Mouse (Mus musculus) natural killer cell, adult 2 months (primary cell): Measurements from ENCODE around the gene Phtf1.

Experiments used
- DNase-seq, 2 experiments: peaks; one replicate each; pipeline ENCODE4 v3.0.0; 2022; ENCODE audit warnings: low spot score in 2 of 2

The Phtf1 gene

GRCm38 (mm10) chr3:104020101-104020500, 52.2 kb downstream of the Phtf1 start:
- no peak for DNase-seq

GRCm38 (mm10) chr3:104026938-104027337, 59.0 kb downstream of the Phtf1 start:
- no peak for DNase-seq

GRCm38 (mm10) chr3:104032086-104032485, 64.2 kb downstream of the Phtf1 start:
- DNase-seq = no peak

- no peak for DNase-seq
These were observed 64.8 kb downstream of the Phtf1 start for GRCm38 (mm10) chr3:104032747-104033146.

GRCm38 (mm10) chr3:104059001-104059622, 91.2 kb downstream of the Phtf1 start:
- DNase-seq = no peak

- DNase-seq = no peak
These were observed 101.5 kb downstream of the Phtf1 start for GRCm38 (mm10) chr3:104069395-104069794.
